Mouse (Mus musculus): ENCODE data around the gene Ntrk3.

DNA sequence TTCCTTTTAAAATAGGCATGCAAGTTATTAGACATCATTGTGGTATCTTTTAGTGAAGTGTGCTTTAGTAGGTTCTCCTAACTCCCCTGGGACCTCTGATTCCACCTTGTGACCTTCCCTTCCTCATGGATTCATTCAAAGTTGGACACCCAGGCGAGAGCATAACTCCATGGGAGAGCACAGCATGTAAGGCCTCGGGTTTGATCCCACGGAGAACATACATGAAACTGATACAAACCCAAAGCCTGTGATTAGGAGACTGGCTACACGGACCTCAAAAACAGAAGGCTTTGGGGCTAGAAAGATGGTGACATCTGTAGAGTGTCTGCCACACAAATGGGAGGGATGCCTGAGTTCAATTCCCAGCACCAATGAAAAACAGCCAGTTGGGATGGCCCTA, 15.1 kb upstream of the Ntrk3 start:
- no peak for TF ChIP-seq CTCF (IDR thresholded peaks at IDR 0.05; ENCODE audit: extremely low read depth, insufficient read depth, low read length)
- no peak for TF ChIP-seq POLR2A (IDR thresholded peaks at IDR 0.05; ENCODE audit: extremely low read depth, insufficient read depth, low read length)
